ENCODE assay signal across 12 mouse cellular contexts in genomic region chr6:40353360-40353759, GRCm38 (mm10). TPM values are rescaled to one million over a fixed set of nuclear protein-coding genes. Genes with fewer than 3 reads are reported as not detected.
DNase-seq lines count a peak whose midpoint lies in the region; ATAC-seq and TF ChIP-seq lines count a peak whose summit lies in the region.
"Had no signal": no experiment of that assay in that cellular context is flagged by ENCODE, and none has a peak within 500 bp of the region (broad histone marks: within the 10 kb centered on the region; RNA-seq: fewer than 3 reads in every experiment).

No protein-coding gene starts in this region.

- no peak overlapping the region for H3K9ac ChIP-seq in lung, postnatal 0 days (replicated peaks; ENCODE audit: low read depth)
- no peak overlapping the region for H3K9ac ChIP-seq in forebrain, embryonic 12.5 days
- no peak overlapping the region for H3K9ac ChIP-seq in heart, embryonic 12.5 days
- H3K9ac ChIP-seq: kidney, embryonic 15.5 days; lung, embryonic 15.5 days had no signal

- no peak overlapping the region for H3K27ac ChIP-seq in lung, postnatal 0 days (ENCODE audit: low read length)
- no peak overlapping the region for H3K27ac ChIP-seq in forebrain, embryonic 12.5 days
- H3K27ac ChIP-seq in heart, embryonic 12.5 days (ENCODE audit: poor library complexity, severe bottlenecking) = no peak overlapping the region
- H3K27ac ChIP-seq: kidney, embryonic 15.5 days; lung, embryonic 15.5 days had no signal

- TF ChIP-seq EP300 in lung, postnatal 0 days (IDR thresholded peaks at IDR 0.05) = no peak

- no peak for ATAC-seq in lung, postnatal 0 days
- no peak for ATAC-seq in forebrain, embryonic 12.5 days (ENCODE audit: low FRiP score)
- ATAC-seq in heart, embryonic 12.5 days (ENCODE audit: insufficient number of reproducible peaks, low FRiP score) = no peak

- no peak overlapping the region for H3K4me2 ChIP-seq in lung, postnatal 0 days (replicated peaks; ENCODE audit: low read depth, low read length)
- no peak overlapping the region for H3K4me2 ChIP-seq in forebrain, embryonic 12.5 days
- no peak overlapping the region for H3K4me2 ChIP-seq in heart, embryonic 12.5 days
- H3K4me2 ChIP-seq: kidney, embryonic 15.5 days; lung, embryonic 15.5 days had no signal

- no peaks in the 10 kb centered on the region for H3K4me1 ChIP-seq in lung, postnatal 0 days (ENCODE audit: insufficient read depth, low read depth, low read length)
- H3K4me1 ChIP-seq in forebrain, embryonic 12.5 days = no peaks in the 10 kb centered on the region
- H3K4me1 ChIP-seq in heart, embryonic 12.5 days (replicated peaks) = 0 out of 2 replicates have a peak, but pooled peaks cover 4% of the 10 kb centered on the region
- H3K4me1 ChIP-seq: kidney, embryonic 15.5 days; lung, embryonic 15.5 days had no signal

- no peaks in the 10 kb centered on the region for H3K36me3 ChIP-seq in lung, postnatal 0 days (ENCODE audit: insufficient read depth, low read length)
- peaks cover 11% of the 10 kb centered on the region for H3K36me3 ChIP-seq in forebrain, embryonic 12.5 days (replicated peaks)
- H3K36me3 ChIP-seq in heart, embryonic 12.5 days = peaks cover 32% of the 10 kb centered on the region

- no peaks in the 10 kb centered on the region for H3K27me3 ChIP-seq in lung, postnatal 0 days (replicated peaks; ENCODE audit: insufficient read depth, low read length)
- H3K27me3 ChIP-seq in forebrain, embryonic 12.5 days = no peaks in the 10 kb centered on the region
- H3K27me3 ChIP-seq in heart, embryonic 12.5 days (replicated peaks) = no peaks in the 10 kb centered on the region
- H3K27me3 ChIP-seq: kidney, embryonic 15.5 days; lung, embryonic 15.5 days had no signal

- H3K9me3 ChIP-seq in lung, postnatal 0 days (ENCODE audit: low read length) = no peaks in the 10 kb centered on the region
- no peaks in the 10 kb centered on the region for H3K9me3 ChIP-seq in forebrain, embryonic 12.5 days
- no peaks in the 10 kb centered on the region for H3K9me3 ChIP-seq in heart, embryonic 12.5 days (replicated peaks)
- H3K9me3 ChIP-seq: kidney, embryonic 15.5 days; lung, embryonic 15.5 days had no signal

- 90% methylated on average over 7 of the region's 7 CpGs for WGBS in lung, postnatal 0 days
- WGBS in forebrain, embryonic 12.5 days = 94% methylated on average over 7 of the region's 7 CpGs
- 94% methylated on average over 7 of the region's 7 CpGs for WGBS in heart, embryonic 12.5 days

- peak; percentile 8 for DNase-seq in embryo, embryonic 10 days (ENCODE audit: low spot score)
- no peak for DNase-seq in embryo, embryonic 9.5 days (ENCODE audit: extremely low spot score)
- peak; percentile 5 for DNase-seq in lung, postnatal 0 days (ENCODE audit: low spot score)
- DNase-seq in lung, postnatal 25 days (ENCODE audit: low spot score) = no peak
- DNase-seq in ES-CJ7 (ENCODE audit: low read depth, low spot score) = peak; percentile 49
- DNase-seq in induced T-regulatory cell, adult 2 months (ENCODE audit: low read depth) = peak; percentile 25
- DNase-seq: adrenal gland, adult 8-10 months; cerebellum, adult 8-10 months had no signal

- peak; percentile 52 for TF ChIP-seq CTCF in lung, postnatal 0 days (IDR thresholded peaks at IDR 0.05)

- no peak overlapping the region for H3K4me3 ChIP-seq in lung, postnatal 0 days (ENCODE audit: low read depth, low read length)
- H3K4me3 ChIP-seq in forebrain, embryonic 12.5 days (replicated peaks) = no peak overlapping the region
- no peak overlapping the region for H3K4me3 ChIP-seq in heart, embryonic 12.5 days
- H3K4me3 ChIP-seq: kidney, embryonic 15.5 days; lung, embryonic 15.5 days had no signal

RNA-seq across cellular contexts. Expression of gene Agk, which starts 28.4 kb away (rescaled TPM):
- polyA plus RNA-seq in lung, postnatal 0 days (2015; fragmentation: Nextera tagmentation; extraction: Ambion mirVana) = 24.0 and 24.5 TPM in 2 replicates
- 39.9 and 44.1 TPM in 2 replicates for polyA plus RNA-seq in forebrain, embryonic 12.5 days (2016; fragmentation: Nextera tagmentation; extraction: Ambion mirVana)
- 40.6 and 43.3 TPM in 2 replicates for polyA plus RNA-seq in heart, embryonic 12.5 days (2016; fragmentation: Nextera tagmentation; extraction: Ambion mirVana)

Comparison
In these comparisons a context has a peak if more than half of its experiments do, and no peak if none do; other contexts are left out.
1. DNase-seq: peak in embryo, embryonic 10 days (single experiment), lung, postnatal 0 days (single experiment), ES-CJ7 (single experiment) and induced T-regulatory cell, adult 2 months (single experiment); none in embryo, embryonic 9.5 days (single experiment) and lung, postnatal 25 days (single experiment).